Mouse (Mus musculus) small intestine, adult 2 months (tissue): ENCODE data around the gene Mst1. TPM values are rescaled to one million over a fixed set of nuclear protein-coding genes. Genes with fewer than 3 reads are reported as not detected.

ENCODE experiments used
- H3K27ac ChIP-seq: fragments of 200-500 bp; 2 replicates; pipeline ENCODE4 v1.5.1; 2012; ENCODE audit warnings: low read depth, low read length, control low read depth, inconsistent platforms; ENCODE audit not compliant: insufficient read depth
- H3K27me3 ChIP-seq: fragments of 200-500 bp; 2 replicates; pipeline ENCODE4 v1.6.1; 2012; ENCODE audit warnings: mild to moderate bottlenecking, moderate library complexity, low read length, inconsistent platforms; ENCODE audit not compliant: control insufficient read depth, insufficient read depth
- H3K36me3 ChIP-seq: fragments of 200-500 bp; 2 replicates; pipeline ENCODE4 v1.6.1; 2012; ENCODE audit warnings: mild to moderate bottlenecking, low read length, control low read depth, inconsistent platforms; ENCODE audit not compliant: control insufficient read depth, insufficient read depth
- H3K4me1 ChIP-seq: fragments of 200-500 bp; 2 replicates; pipeline ENCODE4 v1.6.1; 2012; ENCODE audit warnings: low read length, inconsistent platforms, mixed read lengths; ENCODE audit not compliant: control insufficient read depth, insufficient read depth, insufficient read length
- H3K4me3 ChIP-seq: fragments of 200-500 bp; 2 replicates; pipeline ENCODE4 v1.5.1; 2012; ENCODE audit warnings: low read depth, mild to moderate bottlenecking, control low read depth, inconsistent platforms, low read length, moderate library complexity
- CTCF ChIP-seq: fragments of 200-500 bp; IDR thresholded peaks from 2 replicates; pipeline ENCODE4 v1.5.1; 2012; ENCODE audit warnings: low read depth, mild to moderate bottlenecking, control low read depth, inconsistent platforms, low read length, moderate library complexity, mixed read lengths; ENCODE audit not compliant: insufficient replicate concordance, insufficient read length; ENCODE audit errors: extremely low read depth
- POLR2A ChIP-seq: fragments of 200-500 bp; IDR thresholded peaks from 2 replicates; pipeline ENCODE4 v1.6.1; 2012; ENCODE audit warnings: low read depth, mild to moderate bottlenecking, control low read depth, inconsistent platforms, low read length, moderate library complexity
- WGBS: fragments of 180-500 bp; shearing (Covaris S2); methylation state at CpG from one replicate; pipeline ENCODE4 v1.1.7; 2018; 5-methylcytosine and 5-hydroxymethylcytosine counted together
- polyA plus RNA-seq: library from polyadenylated mRNA; depleted of rRNA; stranded (reverse); fragments of >200 nt; gene quantifications from 2 replicates; pipeline ENCODE4 v1.2.3, GENCODE M21; 2012; rRNA removed

The Mst1 gene
- 0.18 and 0.35 TPM in 2 replicates for polyA plus RNA-seq

GRCm38 (mm10) chr9:108080168-108080567 lies at the start of gene Mst1:
Mst1 (plus strand) TSS chr9:108080436.
- H3K27ac ChIP-seq: peak within 1 kb of the TSS; percentile 25; the same call in 1 of the 2 replicates
- WGBS: 84% methylated on average over 5 of the region's 5 CpGs
- H3K4me3 ChIP-seq: peak within 1 kb of the TSS; percentile 78
- TF ChIP-seq CTCF (no peak), POLR2A (no peak)
- peaks cover 34% of the 10 kb centered on the region for H3K4me1 ChIP-seq
- no peaks in the 10 kb centered on the region for H3K27me3 ChIP-seq
- H3K36me3 ChIP-seq: peaks cover 17% of the 10 kb centered on the region

GRCm38 (mm10) chr9:108032126-108032525 lies 48.1 kb upstream of the Mst1 start:
- Histone ChIP-seq H3K36me3 (peaks cover 39% of the 10 kb centered on the region), H3K27ac (no peak overlapping the region), H3K4me3 (no peak overlapping the region), H3K27me3 (no peaks in the 10 kb centered on the region), H3K4me1 (peaks cover 18% of the 10 kb centered on the region; the same call in 1 of the 2 replicates)
- WGBS: 88% methylated on average over 5 of the region's 5 CpGs
- TF ChIP-seq CTCF: no peak
- no peak for TF ChIP-seq POLR2A

GRCm38 (mm10) chr9:108035331-108036156 lies 44.7 kb upstream of the Mst1 start:
- Histone ChIP-seq H3K4me1 (peaks cover 20% of the 10 kb centered on the region; the same call in 1 of the 2 replicates), H3K36me3 (peaks cover 32% of the 10 kb centered on the region), H3K27me3 (no peaks in the 10 kb centered on the region), H3K4me3 (no peak overlapping the region), H3K27ac (peak overlapping the region; percentile 67)
- TF ChIP-seq POLR2A (no peak), CTCF (peak; percentile 21; the same call in 1 of the 2 replicates)
- 44% methylated on average over 2 of the region's 2 CpGs for WGBS

- WGBS: 92% methylated on average over 8 of the region's 8 CpGs
- Histone ChIP-seq H3K4me3 (no peak overlapping the region), H3K4me1 (peaks cover 13% of the 10 kb centered on the region), H3K36me3 (peaks cover 36% of the 10 kb centered on the region), H3K27ac (no peak overlapping the region), H3K27me3 (no peaks in the 10 kb centered on the region)
- TF ChIP-seq CTCF (no peak), POLR2A (no peak)
Measured at GRCm38 (mm10) chr9:108044751-108045492, 35.3 kb upstream of the Mst1 start.

- WGBS: 92% methylated on average over 4 of the region's 4 CpGs
- Histone ChIP-seq H3K4me3 (no peak overlapping the region), H3K4me1 (peaks cover 15% of the 10 kb centered on the region), H3K27me3 (no peaks in the 10 kb centered on the region), H3K36me3 (peaks cover 40% of the 10 kb centered on the region), H3K27ac (no peak overlapping the region)
- no peak for TF ChIP-seq CTCF
- no peak for TF ChIP-seq POLR2A
Measured at GRCm38 (mm10) chr9:108046582-108046981, 33.7 kb upstream of the Mst1 start.

- Histone ChIP-seq H3K36me3 (peaks cover 47% of the 10 kb centered on the region), H3K27me3 (no peaks in the 10 kb centered on the region), H3K4me3 (peak overlapping the region; percentile 62), H3K4me1 (peaks cover 15% of the 10 kb centered on the region), H3K27ac (peak overlapping the region; percentile 90)
- WGBS: 34% methylated on average over 17 of the region's 17 CpGs
- no peak for TF ChIP-seq POLR2A
Measured at GRCm38 (mm10) chr9:108047601-108048565, 32.4 kb upstream of the Mst1 start.
